Mouse (Mus musculus): ENCODE results near the gene Cd82.

The Cd82 gene

GRCm38 (mm10) chr2:93462760-93463159, at the start of gene Cd82:
Gene Cd82, minus strand, starts transcription at chr2:93463140.
- no peak for DNase-seq

GRCm38 (mm10) chr2:93512130-93512529, 49.2 kb upstream of the Cd82 start:
- no peak for DNase-seq

- no peak for DNase-seq
These were observed 47.9 kb upstream of the Cd82 start for GRCm38 (mm10) chr2:93510839-93511238.

DNA sequence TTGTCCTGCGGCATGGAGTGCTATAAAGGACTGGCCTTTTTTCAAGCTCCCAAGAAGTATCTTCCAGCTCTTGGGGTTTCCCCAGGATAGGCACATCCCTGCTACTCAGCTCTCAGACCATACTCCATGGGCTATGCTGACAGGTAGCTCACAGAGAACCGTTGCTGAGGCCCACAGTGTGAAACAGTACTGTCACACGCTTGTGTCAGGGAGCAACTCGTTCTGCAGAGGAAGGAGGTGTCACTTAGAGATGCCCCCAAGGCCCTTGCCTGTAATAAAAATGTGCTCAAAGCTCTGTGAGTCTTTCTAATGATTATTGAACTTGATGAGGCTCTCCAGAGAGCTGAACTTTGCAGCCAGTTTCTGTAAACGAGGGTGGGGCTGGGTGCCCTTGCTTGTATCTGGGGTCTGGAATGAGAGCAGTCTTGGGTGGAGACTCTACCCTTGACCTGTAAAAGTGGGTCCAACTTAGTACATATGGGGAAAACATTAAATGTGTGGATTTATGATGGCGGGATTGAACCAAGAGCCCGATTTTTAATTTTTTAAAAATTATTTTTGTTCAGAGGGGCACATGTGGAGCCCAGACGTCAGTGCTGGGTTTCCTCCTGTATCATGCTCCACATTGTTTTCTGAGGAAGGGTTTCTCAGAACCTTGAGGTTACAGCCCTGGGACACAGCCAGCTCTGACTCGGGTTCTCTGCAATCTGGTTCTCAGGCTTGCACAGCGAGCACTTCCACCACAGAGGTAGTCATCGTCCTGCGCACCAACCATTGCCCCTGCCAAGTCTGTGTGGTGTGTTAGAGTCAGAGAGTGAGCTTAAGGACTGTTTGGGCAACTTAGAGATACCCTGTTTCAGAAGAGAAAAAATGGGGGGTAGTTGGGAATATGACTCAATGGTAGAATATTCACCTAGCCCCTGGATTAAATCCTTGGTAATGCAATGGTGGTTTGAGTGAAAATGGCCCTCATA, 47.1 kb upstream of the Cd82 start:
- DNase-seq, result no peak

- no peak for DNase-seq
These were observed 42.2 kb upstream of the Cd82 start for GRCm38 (mm10) chr2:93505091-93505490.

GRCm38 (mm10) chr2:93503353-93503752, 40.4 kb upstream of the Cd82 start:
- DNase-seq, result no peak

- no peak for DNase-seq
These were observed 38.4 kb upstream of the Cd82 start for GRCm38 (mm10) chr2:93501303-93501702.

- DNase-seq, result no peak
These were observed 34.3 kb upstream of the Cd82 start for GRCm38 (mm10) chr2:93497221-93497620.

GRCm38 (mm10) chr2:93495170-93495569, 32.2 kb upstream of the Cd82 start:
- no peak for DNase-seq

GRCm38 (mm10) chr2:93493541-93493940, 30.6 kb upstream of the Cd82 start:
- no peak for DNase-seq

GRCm38 (mm10) chr2:93490516-93490915, 27.6 kb upstream of the Cd82 start:
- no peak for DNase-seq

DNA sequence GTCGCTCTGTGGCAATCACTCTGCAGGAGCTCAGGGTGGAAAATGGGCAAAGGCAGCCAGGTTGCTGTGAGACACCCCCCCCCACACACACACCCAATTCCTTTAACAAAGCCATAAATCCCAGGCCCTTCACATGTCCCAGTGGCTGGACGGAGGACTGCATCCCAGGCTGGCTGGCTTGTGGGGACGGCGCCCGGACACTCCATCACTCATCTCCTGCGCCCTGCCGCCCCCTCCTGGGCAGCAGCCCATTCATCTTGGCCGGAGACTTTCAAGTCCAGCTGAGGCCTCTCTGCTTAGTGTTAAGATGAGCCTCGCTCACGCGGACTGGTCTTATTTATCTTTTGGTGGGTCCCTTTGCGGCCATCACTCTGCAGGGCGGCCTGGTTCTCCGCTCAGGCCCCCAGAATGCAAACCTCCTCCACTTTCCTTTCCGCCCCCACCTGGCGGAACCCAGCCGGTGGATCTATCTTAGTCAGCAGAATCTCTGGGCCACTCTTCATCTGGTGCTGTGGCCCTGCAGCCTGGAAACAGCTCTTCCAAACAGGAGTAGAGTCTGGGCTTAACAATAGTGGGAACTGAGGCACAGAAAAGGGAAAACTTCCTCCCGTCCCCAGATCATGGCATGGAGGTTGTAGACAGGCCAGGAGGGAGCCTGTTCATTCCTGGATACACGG, 26.1 kb upstream of the Cd82 start:
- DNase-seq, result no peak

GRCm38 (mm10) chr2:93485459-93485858, 22.5 kb upstream of the Cd82 start:
- DNase-seq, result no peak

- no peak for DNase-seq
These were observed 19.2 kb upstream of the Cd82 start for GRCm38 (mm10) chr2:93482036-93482644.

- no peak for DNase-seq
These were observed 15.8 kb upstream of the Cd82 start for GRCm38 (mm10) chr2:93478744-93479143.

GRCm38 (mm10) chr2:93477519-93477918, 14.6 kb upstream of the Cd82 start:
- DNase-seq, result peak; percentile 70

- DNase-seq, result no peak
These were observed 13.5 kb upstream of the Cd82 start for GRCm38 (mm10) chr2:93476487-93476886.

DNA sequence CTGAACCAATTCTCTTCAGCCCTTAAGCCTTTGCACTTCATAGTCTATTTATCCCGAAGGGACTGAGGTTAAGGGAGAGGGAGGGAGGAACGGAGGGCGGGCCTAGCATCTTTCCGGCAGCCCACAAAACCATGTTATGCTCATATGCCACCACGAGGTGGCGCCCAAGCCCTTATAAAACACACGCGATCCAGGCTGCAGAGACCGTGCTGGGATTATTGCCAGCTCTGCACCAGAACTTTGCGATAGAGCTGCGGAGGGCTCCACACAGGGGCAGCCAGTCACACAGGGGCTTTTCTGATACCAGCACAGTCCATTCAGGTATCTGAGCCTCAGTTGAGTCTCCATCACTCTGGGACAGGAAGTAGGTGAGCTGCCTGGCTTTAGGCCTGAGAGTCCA, 12.1 kb upstream of the Cd82 start:
- peak; percentile 91 for DNase-seq

- DNase-seq, result no peak
These were observed 11.0 kb upstream of the Cd82 start for GRCm38 (mm10) chr2:93473915-93474314.

DNA sequence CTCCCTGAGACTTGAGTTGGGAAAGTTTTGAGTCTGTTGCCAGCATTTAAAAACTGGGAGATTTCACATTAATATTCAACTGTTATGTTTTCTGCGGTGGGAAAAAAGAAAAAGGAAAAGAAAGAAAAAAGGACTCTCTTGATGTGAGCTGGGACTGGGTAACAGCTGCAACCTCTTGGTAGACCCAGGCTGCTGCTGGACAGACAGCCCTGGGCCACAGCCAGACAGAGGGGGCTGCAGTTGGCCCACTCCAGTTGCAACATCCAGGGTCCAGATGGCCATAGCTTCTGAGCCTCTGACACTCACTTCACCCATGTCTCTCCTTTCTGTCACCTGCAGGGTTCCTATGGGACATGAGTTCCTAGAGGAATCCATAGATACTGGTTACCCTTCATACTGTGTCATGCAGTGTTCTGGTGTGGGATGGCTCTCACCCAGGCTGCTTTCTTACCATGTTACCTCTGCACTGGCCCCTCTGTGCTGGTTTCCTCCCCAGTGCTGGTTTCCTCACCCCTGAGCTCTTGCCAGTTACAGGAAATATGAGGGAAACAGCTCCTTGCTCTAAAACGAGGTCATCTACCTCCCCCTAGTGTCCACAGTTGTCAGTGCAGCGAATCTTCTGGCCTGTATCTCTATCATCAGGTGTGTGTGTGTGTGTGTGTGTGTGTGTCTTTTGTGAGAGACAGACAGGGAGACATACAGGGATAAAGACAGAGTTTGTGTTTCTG, 8.1 kb upstream of the Cd82 start:
- peak; percentile 89 for DNase-seq

DNA sequence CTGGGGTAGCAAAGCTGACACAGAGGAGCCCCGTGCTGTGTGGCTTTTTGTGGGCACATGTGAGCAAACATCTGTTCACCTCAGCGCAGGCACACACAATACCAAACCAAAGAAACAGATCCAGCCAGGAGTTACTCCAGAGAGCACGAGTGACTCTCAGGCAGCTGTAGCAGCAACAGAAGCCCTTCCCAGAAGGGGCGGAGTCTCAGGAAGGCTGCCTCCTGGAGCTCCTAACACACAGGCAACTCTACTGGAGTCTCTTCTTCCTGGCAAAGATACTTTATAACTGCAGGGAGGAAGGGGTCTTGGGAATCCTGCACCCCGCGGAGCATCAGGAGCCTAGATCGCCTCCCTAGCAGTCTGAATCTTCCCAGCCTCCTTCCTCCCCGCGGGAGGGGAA, 7.2 kb upstream of the Cd82 start:
- peak; percentile 78 for DNase-seq

- no peak for DNase-seq
These were observed 6.2 kb upstream of the Cd82 start for GRCm38 (mm10) chr2:93469118-93469517.

DNA sequence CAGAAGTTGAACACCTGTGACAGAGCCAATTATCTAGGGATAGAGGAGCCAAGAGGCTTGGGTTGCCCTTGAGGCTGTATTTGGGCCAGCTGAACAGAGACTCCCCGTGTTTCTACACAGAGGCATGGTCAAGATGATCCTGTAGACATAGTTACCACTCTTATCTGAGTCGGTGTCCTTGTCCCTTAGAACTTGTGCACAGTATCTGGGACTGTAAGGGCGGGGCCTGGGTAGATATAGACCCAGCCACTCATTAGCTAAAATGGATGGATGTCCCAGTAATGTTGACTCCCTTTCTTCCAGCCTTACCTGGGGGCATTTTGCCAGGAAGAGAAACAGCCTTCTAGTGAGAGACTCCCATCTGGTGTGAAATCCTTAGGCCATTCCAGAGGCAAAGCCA, 3.4 kb upstream of the Cd82 start:
- no peak for DNase-seq

All from kidney, adult 18-20 months (tissue).